Mouse (Mus musculus) yolk sac, embryonic 10.5 days (tissue): ENCODE measurements at regions not wholly inside any gene's neighbourhood (a gene's known extent, or its start where the extent isn't known, plus 50 kb on each side); places are given as distances from the start of the nearest gene placed in this dataset.
"Not testable (repeated sequence)": the region's sequence is repeated elsewhere in the genome, so short reads cannot be mapped to it uniquely, and the experiment has no call there.

ENCODE experiments used
- DNase-seq: peaks from one replicate; pipeline ENCODE4 v3.0.0-alpha.2; 2017; ENCODE audit warnings: low spot score

DNA sequence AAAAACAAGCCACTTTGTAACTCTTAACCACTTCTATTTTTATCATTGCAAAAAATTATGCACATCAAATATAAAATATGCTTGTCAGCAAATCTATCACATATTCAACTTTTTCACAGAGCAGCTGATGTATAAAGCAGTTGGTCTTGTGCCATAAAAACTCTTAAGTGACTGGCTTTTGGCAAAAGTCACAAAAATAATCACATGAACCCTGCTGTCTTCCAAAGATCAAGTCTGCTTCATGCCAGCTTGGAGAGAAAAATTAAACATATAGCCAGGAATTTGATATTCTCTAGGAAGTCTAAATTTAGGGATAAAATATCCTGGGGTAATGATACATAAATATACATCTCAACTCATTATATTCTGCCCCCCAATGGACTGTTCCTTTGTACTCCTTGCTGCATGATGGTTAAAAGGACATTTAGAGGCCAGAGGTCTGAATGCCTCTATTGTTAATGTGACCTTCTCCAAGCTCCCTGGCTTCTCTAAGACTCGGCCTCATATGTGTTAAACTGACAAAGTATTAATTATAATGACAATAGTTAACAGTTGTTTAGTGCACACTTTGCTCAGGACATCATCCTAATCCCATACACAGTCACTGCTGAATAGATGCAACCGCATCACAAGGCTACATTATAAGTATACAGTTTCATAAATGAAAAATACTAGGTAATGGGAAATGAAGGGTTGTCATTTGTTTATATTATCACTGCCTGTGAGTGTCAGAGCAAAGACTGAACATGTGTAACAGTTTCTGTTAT, 422.9 kb upstream of the Hs3st1 start:
- DNase-seq, result no peak

DNA sequence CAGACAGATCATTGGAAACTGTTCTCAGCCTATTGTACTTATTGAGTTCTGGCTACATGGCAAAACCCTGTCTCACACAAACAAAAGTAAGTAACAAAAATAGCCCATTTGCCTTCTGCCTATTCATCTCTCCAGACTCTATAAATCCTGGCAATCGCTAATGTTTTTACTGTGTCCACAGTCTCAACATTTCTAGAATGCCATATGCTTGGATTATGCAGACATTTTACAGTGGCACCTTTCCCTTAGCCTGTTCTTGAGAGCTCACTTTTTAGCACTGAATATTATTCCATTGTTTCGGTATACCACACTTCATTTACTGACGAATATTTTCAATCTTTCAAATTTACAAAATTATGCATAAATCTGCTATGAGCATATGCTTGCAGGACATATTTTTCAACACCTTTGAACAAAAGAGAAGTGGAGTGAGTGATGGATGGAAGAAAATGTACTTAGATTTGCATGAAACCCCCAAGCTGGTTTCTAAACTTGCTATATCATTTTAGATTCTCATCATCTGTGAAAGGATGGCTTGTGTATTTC, 381.5 kb upstream of the Hs3st1 start:
- DNase-seq, result no peak

- no peak for DNase-seq
These were observed 369.1 kb upstream of the Hs3st1 start for GRCm38 (mm10) chr5:40124337-40124736.

DNA sequence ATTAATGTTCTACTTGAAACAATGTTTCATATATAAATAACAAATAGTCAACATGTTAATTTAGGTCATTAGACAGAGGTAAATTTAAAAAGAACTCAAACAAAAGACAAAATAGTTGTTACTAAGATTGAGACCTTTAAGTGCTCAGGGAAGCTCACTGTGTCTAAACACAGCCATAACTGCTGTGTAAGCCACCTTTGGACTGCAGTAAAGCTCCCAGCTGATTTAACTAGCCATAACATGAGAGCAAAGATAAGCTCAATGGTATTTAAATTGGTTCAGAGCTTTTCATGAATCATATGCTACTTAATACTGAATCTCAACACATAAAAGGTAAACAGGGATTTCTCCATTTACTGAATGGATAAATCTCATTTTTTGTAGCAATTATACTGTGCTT, 361.6 kb upstream of the Hs3st1 start:
- no peak for DNase-seq

DNA sequence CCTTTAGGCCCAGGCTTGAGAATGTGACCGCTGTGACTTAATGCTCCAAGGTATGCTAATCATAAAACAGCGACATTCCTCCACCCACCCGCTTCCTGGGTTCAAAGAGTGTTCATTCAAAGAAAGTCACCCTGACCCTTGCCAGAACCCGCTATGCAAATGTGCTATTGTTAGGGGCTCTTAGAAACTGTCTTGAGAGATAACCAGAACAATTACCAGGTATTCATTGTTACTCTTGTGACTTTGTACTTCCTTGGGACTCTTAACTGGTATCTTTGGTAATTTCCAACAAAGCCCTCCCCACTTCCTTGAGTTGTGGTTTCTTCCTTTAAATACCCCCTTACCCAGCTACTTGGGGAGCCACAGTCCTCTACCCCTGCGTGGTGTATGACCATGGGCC, 334.3 kb upstream of the Hs3st1 start:
- not testable (repeated sequence) for DNase-seq

DNA sequence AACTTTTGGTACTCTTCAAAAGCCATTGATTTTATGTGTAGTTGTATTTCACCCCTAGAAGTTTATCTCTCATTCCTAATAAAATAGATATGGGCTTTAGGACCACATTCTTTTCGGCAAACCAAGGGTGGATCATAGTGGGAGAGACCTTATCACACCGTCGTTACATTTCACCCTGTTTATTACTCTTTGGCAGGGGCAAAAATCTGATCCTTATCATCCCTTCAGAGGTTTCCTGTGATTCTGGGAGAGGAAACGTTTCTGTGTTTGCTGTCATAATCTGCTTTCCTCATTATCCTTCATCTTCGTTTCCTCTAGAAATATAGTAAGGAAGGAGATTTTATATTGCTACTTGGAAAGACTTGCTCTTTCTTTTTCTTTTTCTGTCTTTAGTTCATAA, 290.0 kb upstream of the Hs3st1 start:
- DNase-seq, result no peak

DNA sequence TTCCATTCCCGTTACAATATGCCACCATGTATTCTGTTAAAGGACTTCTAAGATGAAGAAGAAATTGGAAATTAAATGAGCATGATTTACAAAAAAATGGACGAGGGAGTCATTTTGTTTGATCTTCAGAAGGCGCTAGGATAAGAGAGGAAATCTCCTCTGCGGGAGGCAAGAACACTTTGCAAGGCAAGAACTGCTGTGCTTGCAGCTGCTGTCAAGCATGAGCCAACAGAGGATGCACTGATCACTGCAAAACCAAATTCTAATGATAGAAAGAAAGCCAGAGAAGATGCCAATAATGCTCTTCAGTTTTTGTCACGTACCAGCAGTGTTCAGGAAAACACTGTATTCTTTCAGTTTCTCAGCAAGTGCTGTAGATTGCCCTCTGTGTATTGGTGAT, 279.2 kb upstream of the Hs3st1 start:
- DNase-seq, result no peak

GRCm38 (mm10) chr5:40033686-40034085, 278.4 kb upstream of the Hs3st1 start:
- DNase-seq, result no peak

DNA sequence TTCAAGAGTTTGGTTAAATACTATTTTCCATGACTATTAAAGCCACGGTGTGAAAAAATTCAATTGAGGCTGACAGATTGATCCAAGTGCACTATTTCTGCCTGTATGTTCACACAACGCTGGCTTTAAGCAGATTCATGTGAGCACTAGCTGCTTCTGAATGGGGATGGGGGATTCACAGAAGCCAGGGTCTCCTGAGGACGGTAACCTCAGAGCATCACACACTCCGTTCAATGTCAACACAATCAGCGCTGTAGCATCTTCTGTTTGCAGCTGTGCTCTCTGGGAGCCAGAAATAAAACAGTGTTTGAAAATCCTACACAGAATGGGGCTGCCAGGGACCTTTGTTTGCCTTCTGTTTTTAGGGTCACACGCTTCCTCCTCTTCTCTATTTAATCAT, 275.0 kb upstream of the Hs3st1 start:
- DNase-seq, result no peak

DNA sequence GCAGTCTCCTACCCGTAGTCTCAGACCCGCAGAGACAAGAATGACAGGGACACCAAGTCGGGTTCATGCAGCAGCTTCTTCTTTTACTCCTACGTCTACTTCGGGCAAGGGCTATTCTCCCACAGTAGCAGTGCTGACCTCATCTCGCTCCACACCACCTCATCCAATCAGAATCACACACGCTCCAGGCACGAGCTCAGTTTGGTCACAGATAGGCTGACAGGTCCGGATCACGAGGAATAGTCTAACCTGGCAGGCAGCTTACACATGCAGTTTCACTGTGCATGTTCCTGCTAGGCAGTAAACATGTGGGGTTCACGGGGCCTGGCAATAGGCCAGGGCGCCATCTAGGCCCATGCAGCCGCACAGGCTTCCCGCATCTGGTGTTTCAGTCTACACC, 260.7 kb upstream of the Hs3st1 start:
- DNase-seq, result no peak

GRCm38 (mm10) chr5:39988039-39988438, 232.8 kb upstream of the Hs3st1 start:
- no peak for DNase-seq

DNA sequence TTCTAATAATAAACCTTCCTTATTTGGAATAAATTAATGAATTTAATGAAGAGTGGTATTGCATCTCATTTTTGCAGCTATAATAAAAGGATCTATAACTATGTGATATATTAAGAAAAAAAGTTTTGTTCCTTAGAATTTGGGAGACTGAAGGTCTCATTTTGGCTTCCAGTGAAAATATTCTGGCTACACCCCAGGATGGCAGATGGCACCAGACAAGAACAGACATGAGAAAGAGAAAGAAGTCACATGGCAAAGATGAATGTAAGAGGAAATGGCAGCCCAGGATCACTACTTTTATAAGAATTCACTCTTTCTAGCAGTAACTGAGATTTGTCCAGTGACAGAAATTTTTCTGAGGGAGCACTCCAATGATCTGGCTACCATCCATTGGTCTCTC, 209.1 kb upstream of the Hs3st1 start:
- no peak for DNase-seq

DNA sequence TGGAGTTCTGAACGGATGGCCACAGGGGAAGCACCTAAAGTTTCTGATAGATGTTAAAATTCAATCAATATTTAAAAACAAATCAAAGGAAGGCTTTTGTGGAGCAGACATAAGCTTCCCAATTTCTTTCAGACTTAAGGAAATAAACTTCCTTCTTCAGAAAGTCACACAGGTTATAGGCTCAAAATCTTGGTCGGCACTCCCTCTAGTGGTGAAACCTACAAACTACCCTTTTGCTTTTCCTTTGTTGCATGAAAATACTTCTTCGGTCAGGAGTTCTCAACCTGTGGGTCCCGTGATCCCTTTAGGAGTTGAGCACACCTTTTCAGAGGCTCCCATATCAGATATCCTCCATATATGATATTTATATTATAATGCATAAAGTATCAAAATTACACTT, 205.7 kb upstream of the Hs3st1 start:
- DNase-seq, result peak; percentile 2

- no peak for DNase-seq
These were observed 180.3 kb upstream of the Hs3st1 start for GRCm38 (mm10) chr5:39935564-39935963.

DNA sequence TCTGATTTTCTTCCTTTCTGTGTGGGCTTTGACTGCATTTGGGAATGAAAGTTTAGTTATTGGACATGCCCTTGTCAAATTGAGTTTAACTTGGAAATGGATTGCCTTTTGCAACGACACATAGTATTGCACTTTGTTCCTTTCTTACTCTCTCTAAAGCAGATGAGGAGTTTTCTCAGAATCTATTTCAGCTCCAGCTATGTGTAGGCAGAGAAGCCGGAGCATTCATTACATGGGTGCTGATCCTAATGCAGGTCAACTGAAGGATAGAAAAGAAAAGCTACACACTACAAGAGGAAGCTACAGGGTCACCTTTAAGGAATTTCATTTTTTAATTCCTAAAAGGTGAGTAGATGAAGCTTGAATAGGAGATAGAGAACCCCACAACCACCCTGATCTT, 176.6 kb upstream of the Hs3st1 start:
- DNase-seq, result no peak

- no peak for DNase-seq
These were observed 154.1 kb upstream of the Hs3st1 start for GRCm38 (mm10) chr5:39909369-39909768.

GRCm38 (mm10) chr5:39871723-39872085, 116.4 kb upstream of the Hs3st1 start:
- DNase-seq, result no peak

DNA sequence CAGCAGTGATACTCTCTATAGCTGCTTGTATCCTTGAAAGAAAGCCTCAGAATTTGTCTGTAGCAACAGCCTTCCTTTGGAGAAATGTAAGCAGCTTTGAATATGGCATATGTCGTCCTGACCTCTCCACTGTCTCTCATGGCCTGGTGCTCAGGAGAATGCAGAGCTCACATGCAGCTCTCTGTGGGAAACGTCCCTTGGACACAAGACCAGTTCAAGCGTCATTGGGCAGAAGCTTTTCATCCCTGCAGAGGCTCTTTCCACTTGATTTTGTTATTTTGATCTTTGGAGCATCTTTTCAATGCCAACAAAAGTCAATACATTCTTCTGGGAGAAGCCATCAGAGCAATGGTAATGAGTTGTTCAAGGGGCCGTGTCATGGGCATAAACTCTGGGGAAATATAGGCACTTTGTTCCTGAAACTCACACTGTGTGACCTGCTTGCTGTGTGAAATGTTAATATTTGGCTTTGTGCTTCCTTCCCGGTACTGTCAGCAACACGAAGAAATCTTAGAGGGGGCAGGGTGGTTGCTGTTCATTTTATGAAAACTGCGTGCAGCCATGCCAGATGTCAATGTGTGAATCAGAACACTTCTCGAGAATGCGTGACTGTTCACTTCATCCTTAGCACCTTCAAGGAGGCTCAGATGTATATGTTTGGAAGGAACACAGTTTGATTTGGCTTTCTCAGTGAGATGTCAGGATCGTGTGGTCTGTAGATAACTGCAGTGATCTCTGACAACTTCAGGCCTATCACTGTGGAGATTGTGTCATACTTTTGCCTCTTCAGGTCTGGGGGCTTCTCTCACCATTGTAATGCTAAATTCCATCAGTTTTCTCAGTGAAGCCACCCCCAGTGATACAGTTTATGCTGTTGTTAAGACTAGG, 115.8 kb upstream of the Hs3st1 start:
- DNase-seq, result no peak

- DNase-seq, result no peak
These were observed 101.9 kb upstream of the Hs3st1 start for GRCm38 (mm10) chr5:39857192-39857591.

- DNase-seq, result no peak
These were observed 101.4 kb upstream of the Hs3st1 start for GRCm38 (mm10) chr5:39856616-39857156.

DNA sequence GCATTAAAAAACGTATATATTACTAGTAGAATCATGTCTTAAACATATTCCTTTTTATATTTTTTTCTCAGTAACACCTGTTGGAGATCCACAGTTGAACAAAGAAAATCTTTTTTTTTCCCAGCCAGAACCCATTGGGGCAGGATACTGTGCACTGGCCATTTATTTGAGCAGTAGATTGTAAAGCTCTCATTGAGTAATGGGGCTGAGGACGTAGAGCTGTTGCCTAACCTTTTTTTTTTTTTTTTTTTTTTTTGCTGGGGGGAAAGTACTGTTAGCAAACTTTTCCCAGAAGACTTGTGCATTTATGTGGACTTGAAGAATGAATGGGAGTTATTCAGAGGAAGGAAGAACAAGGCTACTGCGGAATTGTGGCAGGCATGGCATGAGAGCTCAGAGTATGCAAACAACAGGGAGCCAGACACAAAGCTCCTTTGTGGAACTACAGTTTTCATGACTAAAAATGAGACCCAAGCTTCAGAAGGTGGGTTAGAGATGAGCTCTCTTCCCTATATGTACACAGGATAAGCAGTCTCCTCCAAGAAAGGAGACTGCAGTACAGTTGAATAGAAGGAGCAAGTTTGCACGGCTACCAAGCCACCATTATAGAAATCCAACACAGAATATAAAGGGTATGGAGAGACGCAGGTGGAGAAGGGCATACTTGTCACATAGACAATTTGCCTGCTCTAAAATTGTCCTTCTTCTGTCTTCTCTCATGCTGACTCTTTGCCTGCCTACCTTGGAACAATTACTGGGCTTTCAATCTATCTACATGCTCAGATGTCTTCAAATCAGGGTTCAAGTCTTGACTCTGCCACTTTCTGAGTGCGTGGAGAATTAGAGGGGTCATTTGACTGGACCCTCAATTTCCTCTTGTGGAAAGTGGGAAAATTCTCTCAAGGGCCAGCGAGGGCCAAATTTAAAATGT, 100.7 kb upstream of the Hs3st1 start:
- no peak for DNase-seq

GRCm38 (mm10) chr5:39847187-39847586, 91.9 kb upstream of the Hs3st1 start:
- DNase-seq, result no peak
